Mouse (Mus musculus) MEL (cell line): ENCODE measurements around the gene Col8a2.

Experiments used
- E2F4 ChIP-seq: IDR thresholded peaks from 2 replicates; pipeline ENCODE4 v1.6.1; 2011; ENCODE audit warnings: low read depth, low read length, improper control_type of control experiment, borderline replicate concordance
- MAFK ChIP-seq: IDR thresholded peaks from 2 replicates; pipeline ENCODE4 v1.6.1; 2011; ENCODE audit warnings: low read depth, mild to moderate bottlenecking, low read length, improper control_type of control experiment, borderline replicate concordance
- POLR2A ChIP-seq, 2 experiments: IDR thresholded peaks; 2 replicates each; pipeline ENCODE4 v1.6.1; 2011 to 2012; ENCODE audit warnings: low read length in 2 of 2, mild to moderate bottlenecking in 2 of 2, control low read depth in 1 of 2, improper control_type of control experiment in 1 of 2, low read depth in 1 of 2, moderate library complexity in 1 of 2; ENCODE audit not compliant: control insufficient read depth in 1 of 2, insufficient read depth in 1 of 2, poor library complexity in 1 of 2

DNA sequence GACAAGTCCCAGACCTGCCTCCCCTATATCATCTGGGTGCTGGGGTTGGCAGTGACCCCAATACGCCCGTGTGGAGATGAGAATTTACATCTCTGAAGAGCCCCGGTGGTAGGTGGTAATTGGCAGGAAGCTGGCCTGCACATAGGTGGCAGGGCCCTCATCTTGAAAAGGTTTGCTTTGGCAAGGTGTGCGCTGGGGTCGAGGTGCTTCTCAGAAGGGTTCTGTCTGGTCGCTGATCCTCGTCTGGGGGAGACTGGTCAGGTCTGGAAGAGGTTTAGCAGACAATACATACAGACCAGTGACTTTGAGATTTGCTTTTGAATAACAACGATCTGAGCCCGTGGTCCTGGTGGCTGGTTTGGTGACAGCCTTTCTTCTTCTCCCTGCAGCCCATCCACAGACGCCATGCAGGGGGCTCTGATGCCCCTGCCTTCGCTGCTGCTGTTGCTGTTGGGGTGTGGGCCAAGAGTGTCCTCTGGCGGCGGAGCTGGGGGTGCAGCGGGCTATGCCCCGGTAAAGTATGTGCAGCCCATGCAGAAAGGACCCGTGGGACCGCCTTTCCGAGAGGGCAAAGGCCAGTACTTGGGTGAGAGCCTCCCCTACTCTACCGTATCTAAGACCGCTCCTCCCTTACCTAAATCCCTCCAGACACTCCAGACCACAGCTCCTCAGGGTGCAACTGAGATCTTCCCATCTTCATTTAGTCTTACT is 22.8 kb downstream of the Col8a2 start:
- TF ChIP-seq POLR2A (IDR thresholded peaks at IDR 0.05; ENCODE audit: control insufficient read depth in 1 of 2, insufficient read depth in 1 of 2, low read depth in 1 of 2, low read length in 2 of 2, poor library complexity in 1 of 2), result no peak
- no peak for TF ChIP-seq E2F4
- TF ChIP-seq MAFK, result no peak
